Mouse (Mus musculus) left cerebral cortex, adult 2 months (tissue): ENCODE measurements around the gene Rnf103. TPM values are rescaled to one million over a fixed set of nuclear protein-coding genes. Genes with fewer than 3 reads are reported as not detected.

Experiments
- DNase-seq, 2 experiments: peaks; one replicate each; pipeline ENCODE4 v3.0.0; 2021 to 2022; ENCODE audit warnings: low spot score in 2 of 2, mixed read lengths in 1 of 2; ENCODE audit errors: extremely low spot score in 1 of 2
- H3K27ac ChIP-seq: fragments of 200-600 bp; 2 replicates; pipeline ENCODE4 v1.8.1; 2022
- H3K4me3 ChIP-seq: fragments of 200-600 bp; 2 replicates; pipeline ENCODE4 v1.8.1; 2022
- CTCF ChIP-seq: fragments of 200-600 bp; IDR thresholded peaks from 2 replicates; pipeline ENCODE4 v1.8.1; 2022; ENCODE audit warnings: antibody characterized with exemption, mild to moderate bottlenecking, moderate library complexity
- intact Hi-C: fragments of 180-260 bp; cut with DNase I; formaldehyde crosslinking; loops from one replicate; pipeline ENCODE4 v1.15.1; 2025
- total RNA-seq, 2 experiments: library from RNA; stranded (reverse); gene quantifications; 2 replicates each; pipeline ENCODE4 v1.2.3; 2021

Gene Rnf103
- total RNA-seq, 2 experiments from 2014 or later: 50.9 to 54.8 TPM

- H3K4me3 ChIP-seq: peak overlapping the region; percentile 98
- peak; percentile 45 to 48 for DNase-seq
- no peak for TF ChIP-seq CTCF
- intact Hi-C loops: loop anchor here (2.0 to 5.0 kb wide), 3 partner anchors 50 to 308 kb away; partner anchors contain the start of gene Krcc1
- peak overlapping the region; percentile 99 for H3K27ac ChIP-seq
Measured at GRCm38 (mm10) chr6:71494341-71495020, 787 bp downstream of the Rnf103 start.

- no peak overlapping the region for H3K4me3 ChIP-seq
- intact Hi-C loops: no loop called here
- no peak for TF ChIP-seq CTCF
- DNase-seq: no peak
- H3K27ac ChIP-seq: no peak overlapping the region
Measured at GRCm38 (mm10) chr6:71500575-71500974, 6.9 kb downstream of the Rnf103 start.

- no peak for DNase-seq
- TF ChIP-seq CTCF: no peak
- intact Hi-C loops: no loop called here
- H3K4me3 ChIP-seq: no peak overlapping the region
- no peak overlapping the region for H3K27ac ChIP-seq
Measured at GRCm38 (mm10) chr6:71503001-71503400, 9.3 kb downstream of the Rnf103 start.

- Histone ChIP-seq H3K4me3 (no peak overlapping the region), H3K27ac (no peak overlapping the region)
Measured at GRCm38 (mm10) chr6:71503670-71504069, 10.0 kb downstream of the Rnf103 start.

GRCm38 (mm10) chr6:71504091-71504490 lies 10.4 kb downstream of the Rnf103 start:
- intact Hi-C loops: no loop called here
- no peak for TF ChIP-seq CTCF
- H3K27ac ChIP-seq: no peak overlapping the region
- DNase-seq: no peak
- H3K4me3 ChIP-seq: no peak overlapping the region

More at GRCm38 (mm10) chr6:71503670-71504069, 10.0 kb downstream of the Rnf103 start:
- intact Hi-C loops: no loop called here
- no peak for TF ChIP-seq CTCF
- no peak for DNase-seq

- Histone ChIP-seq H3K27ac (no peak overlapping the region), H3K4me3 (no peak overlapping the region)
- TF ChIP-seq CTCF: no peak
- intact Hi-C loops: no loop called here
- no peak for DNase-seq
Measured at GRCm38 (mm10) chr6:71505671-71506070, 12.0 kb downstream of the Rnf103 start.

- intact Hi-C loops: no loop called here
- H3K4me3 ChIP-seq: no peak overlapping the region
- no peak for DNase-seq
- no peak for TF ChIP-seq CTCF
- H3K27ac ChIP-seq: no peak overlapping the region
Measured at GRCm38 (mm10) chr6:71519476-71519875, 25.8 kb downstream of the Rnf103 start.

GRCm38 (mm10) chr6:71525556-71525955 lies 31.9 kb downstream of the Rnf103 start:
- no peak for TF ChIP-seq CTCF
- no peak overlapping the region for H3K4me3 ChIP-seq
- intact Hi-C loops: no loop called here
- no peak overlapping the region for H3K27ac ChIP-seq
- DNase-seq: no peak

GRCm38 (mm10) chr6:71527056-71527455 lies 33.4 kb downstream of the Rnf103 start:
- no peak for DNase-seq
- intact Hi-C loops: no loop called here
- H3K27ac ChIP-seq: no peak overlapping the region
- no peak for TF ChIP-seq CTCF
- no peak overlapping the region for H3K4me3 ChIP-seq

GRCm38 (mm10) chr6:71527826-71528225 lies 34.1 kb downstream of the Rnf103 start:
- no peak for TF ChIP-seq CTCF
- intact Hi-C loops: no loop called here
- DNase-seq: no peak
- H3K27ac ChIP-seq: no peak overlapping the region
- H3K4me3 ChIP-seq: no peak overlapping the region

GRCm38 (mm10) chr6:71530176-71530575 lies 36.5 kb downstream of the Rnf103 start:
- no peak overlapping the region for H3K27ac ChIP-seq
- no peak for TF ChIP-seq CTCF

GRCm38 (mm10) chr6:71537286-71537685 lies 43.6 kb downstream of the Rnf103 start:
- intact Hi-C loops: no loop called here
- no peak for DNase-seq
- no peak for TF ChIP-seq CTCF
- Histone ChIP-seq H3K27ac (no peak overlapping the region), H3K4me3 (no peak overlapping the region)

More at GRCm38 (mm10) chr6:71530176-71530575, 36.5 kb downstream of the Rnf103 start:
- intact Hi-C loops: no loop called here
- no peak for DNase-seq
- no peak overlapping the region for H3K4me3 ChIP-seq
